Mouse (Mus musculus) forebrain, embryonic 12.5 days (tissue): ENCODE data around the gene Cog2. TPM values are rescaled to one million over a fixed set of nuclear protein-coding genes. Genes with fewer than 3 reads are reported as not detected.

Experiments
- ATAC-seq: fragments of 200-750 bp; cut with Nextera tagmentation; 2 replicates; pipeline ENCODE4 v1.8.0; 2017; ENCODE audit warnings: moderate TSS enrichment; ENCODE audit not compliant: low FRiP score
- H3K27ac ChIP-seq: fragments of 300-500 bp; sonication (generic); 2 replicates; pipeline ENCODE4 v1.5.1; 2016; ENCODE audit warnings: mild to moderate bottlenecking
- H3K27me3 ChIP-seq: fragments of 300-500 bp; sonication (generic); 2 replicates; pipeline ENCODE4 v1.6.1; 2016; ENCODE audit warnings: mild to moderate bottlenecking
- H3K36me3 ChIP-seq: fragments of 300-500 bp; sonication (generic); replicated peaks from 2 replicates; pipeline ENCODE4 v1.6.1; 2016; ENCODE audit warnings: mild to moderate bottlenecking
- H3K4me1 ChIP-seq: fragments of 300-500 bp; sonication (generic); 2 replicates; pipeline ENCODE4 v1.6.1; 2016
- H3K4me2 ChIP-seq: fragments of 300-500 bp; sonication (generic); 2 replicates; pipeline ENCODE4 v1.6.1; 2016; ENCODE audit warnings: mild to moderate bottlenecking, moderate library complexity
- H3K4me3 ChIP-seq: fragments of 300-500 bp; sonication (generic); replicated peaks from 2 replicates; pipeline ENCODE4 v1.5.1; 2016; ENCODE audit warnings: mild to moderate bottlenecking
- H3K9ac ChIP-seq: fragments of 300-500 bp; sonication (generic); 2 replicates; pipeline ENCODE4 v1.6.1; 2016; ENCODE audit warnings: mild to moderate bottlenecking
- H3K9me3 ChIP-seq: fragments of 300-500 bp; sonication (generic); 2 replicates; pipeline ENCODE4 v1.6.1; 2016
- whole genome bisulfite sequencing: fragments of 180-500 bp; shearing (Covaris S2); methylation state at CpG from one replicate; pipeline ENCODE4 v1.1.7; 2016; 5-methylcytosine and 5-hydroxymethylcytosine counted together
- polyA plus RNA-seq: library from polyadenylated mRNA; unstranded; fragments of >200 nt; fragmentation: Nextera tagmentation; extraction: Ambion mirVana; gene quantifications from 2 replicates; pipeline ENCODE4 v1.2.1, GENCODE M21; 2016

Cog2 gene
- polyA plus RNA-seq, 1 experiment from 2014 or later, result 43.9 TPM

- 92% methylated on average over 15 of the region's 15 CpGs for WGBS
- no peaks in the 10 kb centered on the region for H3K9me3 ChIP-seq
- H3K4me3 ChIP-seq, result no peak overlapping the region
- no peak overlapping the region for H3K9ac ChIP-seq
- no peak overlapping the region for H3K27ac ChIP-seq
- H3K4me2 ChIP-seq, result no peak overlapping the region
- no peak for ATAC-seq
- H3K4me1 ChIP-seq, result no peaks in the 10 kb centered on the region
- H3K27me3 ChIP-seq, result no peaks in the 10 kb centered on the region
- peaks cover 66% of the 10 kb centered on the region for H3K36me3 ChIP-seq
Measured at GRCm38 (mm10) chr8:124551011-124551661, 30.6 kb downstream of the Cog2 start.

GRCm38 (mm10) chr8:124555113-124555750, 34.7 kb downstream of the Cog2 start:
- Histone ChIP-seq H3K9ac (no peak overlapping the region), H3K4me2 (no peak overlapping the region), H3K27ac (no peak overlapping the region), H3K36me3 (peaks cover 28% of the 10 kb centered on the region), H3K27me3 (no peaks in the 10 kb centered on the region), H3K4me3 (no peak overlapping the region), H3K9me3 (no peaks in the 10 kb centered on the region), H3K4me1 (peaks cover 10% of the 10 kb centered on the region)
- no peak for ATAC-seq
- WGBS, result 88% methylated on average over 6 of the region's 7 CpGs

- no peak overlapping the region for H3K27ac ChIP-seq
- H3K4me3 ChIP-seq, result no peak overlapping the region
- no peak for ATAC-seq
- H3K9ac ChIP-seq, result no peak overlapping the region
- no peaks in the 10 kb centered on the region for H3K9me3 ChIP-seq
- peaks cover 10% of the 10 kb centered on the region for H3K4me1 ChIP-seq
- H3K27me3 ChIP-seq, result no peaks in the 10 kb centered on the region
- peaks cover 18% of the 10 kb centered on the region for H3K36me3 ChIP-seq
- 86% methylated on average over 7 of the region's 7 CpGs for WGBS
- H3K4me2 ChIP-seq, result no peak overlapping the region
Measured at GRCm38 (mm10) chr8:124556164-124556563, 35.6 kb downstream of the Cog2 start.

GRCm38 (mm10) chr8:124556658-124557057, 36.1 kb downstream of the Cog2 start:
- Histone ChIP-seq H3K9me3 (no peaks in the 10 kb centered on the region), H3K9ac (no peak overlapping the region), H3K4me1 (peaks cover 10% of the 10 kb centered on the region), H3K4me3 (no peak overlapping the region), H3K27ac (no peak overlapping the region), H3K27me3 (no peaks in the 10 kb centered on the region), H3K4me2 (no peak overlapping the region), H3K36me3 (peaks cover 13% of the 10 kb centered on the region)
- ATAC-seq, result no peak
- WGBS, result 71% methylated on average over 13 of the region's 13 CpGs

GRCm38 (mm10) chr8:124557476-124557875, 36.9 kb downstream of the Cog2 start:
- no peak overlapping the region for H3K4me2 ChIP-seq
- WGBS, result 67% methylated on average over 5 of the region's 5 CpGs
- H3K27ac ChIP-seq, result no peak overlapping the region
- H3K4me3 ChIP-seq, result no peak overlapping the region
- H3K4me1 ChIP-seq, result peaks cover 10% of the 10 kb centered on the region
- no peak for ATAC-seq
- H3K9me3 ChIP-seq, result no peaks in the 10 kb centered on the region
- H3K36me3 ChIP-seq, result peaks cover 5% of the 10 kb centered on the region
- H3K27me3 ChIP-seq, result no peaks in the 10 kb centered on the region
- no peak overlapping the region for H3K9ac ChIP-seq

GRCm38 (mm10) chr8:124567126-124567525, 46.6 kb downstream of the Cog2 start:
- Histone ChIP-seq H3K4me2 (no peak overlapping the region), H3K9me3 (no peaks in the 10 kb centered on the region), H3K4me1 (no peaks in the 10 kb centered on the region), H3K36me3 (no peaks in the 10 kb centered on the region), H3K9ac (no peak overlapping the region), H3K27ac (no peak overlapping the region), H3K4me3 (no peak overlapping the region), H3K27me3 (no peaks in the 10 kb centered on the region; the same call in 1 of the 2 replicates)
- WGBS, result 88% methylated on average over 6 of the region's 6 CpGs
- ATAC-seq, result no peak

GRCm38 (mm10) chr8:124567584-124567983, 47.0 kb downstream of the Cog2 start:
- Histone ChIP-seq H3K27ac (no peak overlapping the region), H3K4me1 (no peaks in the 10 kb centered on the region), H3K4me3 (no peak overlapping the region), H3K36me3 (no peaks in the 10 kb centered on the region), H3K4me2 (no peak overlapping the region), H3K9ac (no peak overlapping the region), H3K27me3 (no peaks in the 10 kb centered on the region; the same call in 1 of the 2 replicates), H3K9me3 (no peaks in the 10 kb centered on the region)
- WGBS, result 90% methylated on average over 3 of the region's 3 CpGs
- ATAC-seq, result no peak

GRCm38 (mm10) chr8:124569100-124569499, 48.5 kb downstream of the Cog2 start:
- H3K9ac ChIP-seq, result no peak overlapping the region
- no peaks in the 10 kb centered on the region for H3K27me3 ChIP-seq
- no peak for ATAC-seq
- H3K4me2 ChIP-seq, result no peak overlapping the region
- H3K4me1 ChIP-seq, result 0 out of 2 replicates have a peak, but pooled peaks cover 2% of the 10 kb centered on the region
- 77% methylated on average over 2 of the region's 2 CpGs for WGBS
- H3K36me3 ChIP-seq, result no peaks in the 10 kb centered on the region
- no peak overlapping the region for H3K4me3 ChIP-seq
- H3K27ac ChIP-seq, result no peak overlapping the region
- no peaks in the 10 kb centered on the region for H3K9me3 ChIP-seq

GRCm38 (mm10) chr8:124569593-124569992, 49.0 kb downstream of the Cog2 start, which contains the start of gene Agt:
Agt (minus strand) TSS chr8:124569706.
- no peak for ATAC-seq

GRCm38 (mm10) chr8:124571732-124572429, 51.3 kb downstream of the Cog2 start:
- no peak overlapping the region for H3K4me3 ChIP-seq

More at GRCm38 (mm10) chr8:124569593-124569992, 49.0 kb downstream of the Cog2 start, which contains the start of gene Agt:
- Histone ChIP-seq H3K27me3 (no peaks in the 10 kb centered on the region), H3K9ac (no peak within 1 kb of the TSS), H3K4me2 (no peak within 1 kb of the TSS), H3K4me3 (no peak within 1 kb of the TSS), H3K27ac (no peak within 1 kb of the TSS), H3K36me3 (no peaks in the 10 kb centered on the region), H3K9me3 (no peaks in the 10 kb centered on the region), H3K4me1 (0 out of 2 replicates have a peak, but pooled peaks cover 2% of the 10 kb centered on the region)
- 83% methylated on average over 2 of the region's 2 CpGs for WGBS

GRCm38 (mm10) chr8:124572430-124572775, 51.8 kb downstream of the Cog2 start:
- no peak for ATAC-seq
- Histone ChIP-seq H3K36me3 (no peaks in the 10 kb centered on the region), H3K9ac (no peak overlapping the region), H3K4me1 (0 out of 2 replicates have a peak, but pooled peaks cover 2% of the 10 kb centered on the region), H3K4me2 (no peak overlapping the region), H3K9me3 (no peaks in the 10 kb centered on the region), H3K4me3 (no peak overlapping the region), H3K27ac (no peak overlapping the region), H3K27me3 (no peaks in the 10 kb centered on the region)

More at GRCm38 (mm10) chr8:124571732-124572429, 51.3 kb downstream of the Cog2 start:
- no peak overlapping the region for H3K9ac ChIP-seq
- 74% methylated on average over 8 of the region's 8 CpGs for WGBS
- no peaks in the 10 kb centered on the region for H3K9me3 ChIP-seq
- no peaks in the 10 kb centered on the region for H3K36me3 ChIP-seq
- no peak for ATAC-seq
- no peak overlapping the region for H3K27ac ChIP-seq
- no peak overlapping the region for H3K4me2 ChIP-seq
- 0 out of 2 replicates have a peak, but pooled peaks cover 2% of the 10 kb centered on the region for H3K4me1 ChIP-seq
- H3K27me3 ChIP-seq, result no peaks in the 10 kb centered on the region

- Histone ChIP-seq H3K27me3 (no peaks in the 10 kb centered on the region), H3K4me3 (no peak overlapping the region), H3K4me2 (no peak overlapping the region), H3K36me3 (no peaks in the 10 kb centered on the region), H3K9me3 (no peaks in the 10 kb centered on the region), H3K9ac (no peak overlapping the region), H3K27ac (no peak overlapping the region), H3K4me1 (0 out of 2 replicates have a peak, but pooled peaks cover 2% of the 10 kb centered on the region)
- ATAC-seq, result no peak
- 62% methylated on average over 15 of the region's 15 CpGs for WGBS
Measured at GRCm38 (mm10) chr8:124573552-124574340, 53.2 kb downstream of the Cog2 start.
